Mouse (Mus musculus) naive thymus-derived CD4-positive, alpha-beta T cell, adult 2 months (primary cell): ENCODE measurements at regions not wholly inside any gene's neighbourhood (a gene's known extent, or its start where the extent isn't known, plus 50 kb on each side); places are given as distances from the start of the nearest gene placed in this dataset.

Source experiments
- DNase-seq: peaks from one replicate; pipeline ENCODE4 v3.0.0-alpha.2; 2011; ENCODE audit warnings: low read depth

DNA sequence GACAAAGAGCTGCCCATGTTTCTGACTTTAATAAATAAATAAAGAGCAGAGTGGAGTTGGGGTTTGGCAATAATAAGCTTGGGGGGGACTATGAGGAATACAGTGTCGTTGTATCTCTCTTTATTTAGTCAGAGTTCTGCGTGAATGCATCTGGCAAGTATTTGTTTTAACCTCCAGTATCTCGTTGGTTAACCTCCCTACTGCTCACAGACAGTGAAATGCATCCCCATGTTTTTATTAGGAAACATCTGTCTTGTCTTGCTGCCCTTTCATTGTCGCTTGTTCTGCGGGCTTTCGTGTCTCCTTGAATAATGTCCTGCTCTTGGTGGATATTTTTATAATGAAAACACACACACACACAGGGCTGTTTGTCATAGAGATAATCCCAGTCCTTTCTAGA lies 118.8 kb upstream of the Ccdc54 start:
- DNase-seq, result no peak

DNA sequence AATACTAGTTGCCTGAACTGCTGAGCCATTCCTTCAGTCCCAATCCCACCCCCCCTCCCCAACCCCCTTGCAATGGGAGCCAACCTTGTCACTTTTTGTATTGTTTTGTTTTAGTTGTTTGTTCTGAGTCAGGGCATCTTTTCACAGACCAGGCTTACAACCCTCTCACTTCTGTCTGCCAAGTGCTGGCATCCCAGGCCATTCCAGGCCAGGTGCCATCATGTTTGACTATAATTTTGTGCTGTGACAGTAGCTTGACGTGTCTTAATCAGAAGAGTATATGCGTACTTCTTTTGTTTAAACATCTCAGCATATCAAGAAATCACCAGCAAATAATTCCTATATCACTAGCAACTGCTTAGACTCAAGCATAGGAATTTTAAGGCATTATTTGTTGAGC lies 117.0 kb upstream of the Ccdc54 start:
- no peak for DNase-seq

DNA sequence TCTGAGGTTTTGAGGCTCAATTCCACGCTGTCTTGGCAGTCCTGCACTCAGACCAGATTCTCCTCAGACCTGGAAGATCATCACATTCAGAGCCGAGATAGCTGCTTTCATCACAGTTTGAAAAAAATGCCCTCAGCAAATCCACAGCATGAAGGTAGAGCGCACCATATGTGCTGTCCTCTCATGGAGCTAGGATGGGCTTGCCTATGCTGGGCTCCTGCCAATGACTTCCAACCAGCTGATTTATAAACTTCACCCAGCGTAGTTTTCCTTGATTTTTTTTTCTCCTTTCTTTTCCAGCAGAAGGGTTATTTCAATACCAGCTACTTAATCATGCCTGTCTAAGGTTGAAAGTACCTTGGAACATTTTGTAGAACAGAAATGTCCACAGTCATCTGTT lies 115.0 kb upstream of the Ccdc54 start:
- no peak for DNase-seq

DNA sequence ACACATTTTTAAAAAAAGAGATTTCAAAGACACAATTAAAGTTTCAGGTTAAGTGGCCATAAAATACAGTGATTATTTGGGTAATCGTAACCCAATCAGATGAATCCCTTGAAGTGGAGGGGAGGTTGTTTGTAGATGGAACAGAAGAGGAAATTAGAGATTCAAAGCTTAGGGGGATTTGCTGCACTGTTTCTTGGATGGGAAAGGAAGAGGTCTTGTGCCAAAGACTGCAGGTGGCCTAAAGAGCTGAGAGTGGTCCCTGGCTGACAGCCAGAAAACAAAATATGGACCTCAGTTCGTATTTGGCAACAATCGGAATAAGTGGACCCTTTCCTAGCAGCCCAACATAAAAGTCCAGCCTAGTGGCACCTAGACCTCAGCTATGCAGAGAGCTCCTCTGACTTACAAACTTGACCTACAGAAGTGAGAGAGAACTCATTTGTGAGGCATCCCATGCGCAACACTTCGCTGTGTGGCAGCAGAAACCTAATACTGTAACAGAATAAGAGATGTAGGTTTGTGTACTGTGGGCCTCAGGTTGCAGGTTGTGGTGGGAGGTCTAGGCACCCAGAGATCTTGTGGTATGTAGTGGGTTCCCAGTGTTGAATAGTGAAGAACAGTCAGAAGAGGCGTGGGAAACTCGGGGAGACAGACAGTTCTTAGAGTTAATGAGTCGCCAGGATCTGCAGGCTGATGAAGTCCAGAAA lies 110.0 kb upstream of the Ccdc54 start:
- no peak for DNase-seq

GRCm38 (mm10) chr16:50700123-50700522 lies 109.2 kb upstream of the Ccdc54 start:
- DNase-seq, result no peak

DNA sequence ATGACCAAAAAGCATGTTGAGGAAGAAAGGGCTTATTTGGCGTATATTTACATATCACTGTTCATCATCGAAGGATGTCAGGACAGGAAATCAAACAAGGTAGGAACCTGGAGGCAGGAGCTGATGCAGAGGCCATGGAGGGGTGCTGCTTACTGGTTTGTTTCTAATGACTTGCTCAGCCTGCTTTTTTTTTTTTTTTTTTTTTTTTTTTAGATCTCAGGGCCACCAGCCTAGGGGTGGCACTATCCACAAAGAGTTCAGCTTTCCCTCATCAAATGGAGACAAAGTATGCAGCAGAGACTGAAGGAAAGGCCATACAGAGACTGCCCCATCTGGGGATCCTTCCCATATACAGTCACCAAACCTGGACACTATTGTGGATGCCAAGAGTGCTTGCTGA lies 106.8 kb upstream of the Ccdc54 start:
- no peak for DNase-seq

DNA sequence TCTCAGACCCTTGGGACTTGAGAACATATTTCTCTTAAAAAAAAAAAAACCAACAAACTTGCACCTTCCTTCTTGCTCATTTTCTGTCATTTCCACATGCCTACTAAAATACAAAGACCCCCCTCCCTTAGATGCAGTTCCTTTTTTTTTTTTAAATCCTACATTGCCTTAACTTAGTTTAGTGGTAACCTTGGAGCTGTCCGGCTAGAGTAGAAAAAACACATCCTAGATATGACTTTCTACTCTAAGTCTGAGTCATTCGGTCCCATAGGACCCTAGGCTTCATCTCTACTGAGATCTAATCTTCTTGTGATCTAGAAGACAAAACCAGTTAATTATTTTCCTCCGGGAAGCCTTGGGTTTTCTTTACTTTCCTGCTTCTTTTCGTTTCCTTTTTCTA lies 105.1 kb upstream of the Ccdc54 start:
- DNase-seq, result no peak

GRCm38 (mm10) chr16:50694045-50694444 lies 103.1 kb upstream of the Ccdc54 start:
- DNase-seq, result no peak

DNA sequence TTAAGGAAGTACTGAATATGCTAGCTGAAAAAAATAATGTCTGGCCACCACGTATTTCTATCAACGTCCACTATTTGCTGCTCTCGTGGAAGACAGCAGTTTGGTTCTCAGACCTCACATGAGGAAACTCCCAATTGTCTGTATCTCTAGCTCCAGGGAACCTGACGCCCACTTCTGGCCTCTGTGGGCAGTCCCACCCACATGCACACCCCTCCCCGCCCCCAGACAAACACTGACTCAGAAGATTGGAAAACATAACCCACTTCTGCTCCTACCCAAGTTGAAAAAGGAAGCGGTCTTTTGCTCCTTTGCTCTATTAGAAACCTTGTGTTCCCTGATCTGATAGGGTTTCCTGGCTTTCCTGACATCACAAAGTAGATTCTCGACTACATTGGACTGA lies 99.9 kb upstream of the Ccdc54 start:
- DNase-seq, result no peak

GRCm38 (mm10) chr16:50689525-50689924 lies 98.6 kb upstream of the Ccdc54 start:
- DNase-seq, result no peak

DNA sequence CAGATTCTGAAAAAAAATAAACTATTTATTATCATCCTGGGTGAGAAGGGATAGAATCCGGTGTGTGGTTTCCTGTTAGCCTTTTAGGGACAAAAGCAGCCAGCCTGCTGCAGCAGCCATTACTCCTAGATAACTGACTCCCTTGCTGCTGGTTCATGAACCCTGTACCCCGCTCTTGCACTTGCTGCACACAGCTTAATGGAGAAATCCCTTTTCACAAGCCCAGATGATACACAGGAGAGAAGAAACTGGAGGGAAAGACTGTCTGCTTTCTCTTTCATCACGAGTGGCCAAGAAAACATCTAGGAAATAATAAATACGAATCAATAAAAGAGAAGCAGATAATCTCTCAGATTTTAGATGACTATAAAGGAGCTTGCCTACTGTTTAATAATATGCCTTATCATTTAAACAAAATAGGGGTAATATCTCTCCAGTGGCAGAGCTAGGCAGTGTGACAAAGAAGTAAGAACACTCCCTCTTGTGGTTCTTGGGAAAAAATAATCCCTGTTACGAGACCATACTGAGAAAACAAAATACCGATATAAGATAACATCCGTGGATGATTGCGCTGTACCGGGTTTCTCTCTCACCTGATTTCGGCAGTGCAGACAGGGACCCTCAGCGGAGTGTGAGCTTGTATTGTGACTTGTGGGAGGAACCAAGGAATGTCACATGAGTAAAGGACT lies 98.0 kb upstream of the Ccdc54 start:
- peak; percentile 9 for DNase-seq

DNA sequence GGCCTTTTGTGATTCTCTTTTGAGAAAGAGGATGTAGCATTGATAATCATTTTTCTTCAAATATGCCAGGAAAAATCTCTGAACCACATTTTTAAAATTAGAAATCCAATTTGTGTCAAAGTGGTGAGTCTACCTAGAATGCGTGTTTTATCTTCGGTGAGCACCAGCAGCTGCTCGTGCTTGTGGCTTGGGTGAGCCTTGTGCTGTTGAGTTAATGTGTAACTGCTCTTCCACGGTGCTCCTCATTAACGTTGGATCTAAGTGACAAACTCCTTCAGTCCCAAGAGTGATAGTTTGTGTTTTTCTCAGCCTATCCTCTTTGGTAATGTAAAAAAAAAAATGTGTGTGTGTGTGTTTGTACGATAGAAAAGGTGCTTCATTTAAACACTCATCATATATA lies 88.7 kb upstream of the Ccdc54 start:
- no peak for DNase-seq

GRCm38 (mm10) chr16:50673339-50673738 lies 82.4 kb upstream of the Ccdc54 start:
- no peak for DNase-seq

- no peak for DNase-seq
These were observed 81.8 kb upstream of the Ccdc54 start for GRCm38 (mm10) chr16:50672713-50673112.

DNA sequence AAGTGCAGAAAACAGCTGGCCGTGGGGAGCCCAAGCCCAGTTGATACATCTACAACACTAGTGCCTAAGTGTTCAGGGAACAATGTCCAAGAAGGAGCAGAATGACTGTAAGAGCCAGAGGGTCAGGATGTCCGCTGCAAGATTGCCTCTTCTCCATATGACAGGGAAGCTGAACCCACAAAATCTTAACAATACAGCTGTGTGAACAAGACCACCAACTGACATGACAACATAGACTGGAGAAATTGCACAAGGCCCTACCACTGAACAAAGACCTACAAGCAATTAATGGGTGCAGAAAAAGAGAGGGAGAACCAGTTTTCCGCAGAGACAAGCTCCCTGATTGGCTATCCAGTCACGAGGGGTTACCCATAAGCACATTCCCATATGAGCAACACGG lies 80.2 kb upstream of the Ccdc54 start:
- no peak for DNase-seq

GRCm38 (mm10) chr16:50664240-50664639 lies 73.3 kb upstream of the Ccdc54 start:
- DNase-seq, result no peak
